Mouse (Mus musculus) kidney, adult 9 months (tissue): Measurements from ENCODE around the gene Atxn2.
"Not testable (repeated sequence)": the region's sequence is repeated elsewhere in the genome, so short reads cannot be mapped to it uniquely, and the experiment has no call there.

ENCODE experiments used
- DNase-seq: peaks from one replicate; pipeline ENCODE4 v3.0.0; 2022

Gene Atxn2

DNA sequence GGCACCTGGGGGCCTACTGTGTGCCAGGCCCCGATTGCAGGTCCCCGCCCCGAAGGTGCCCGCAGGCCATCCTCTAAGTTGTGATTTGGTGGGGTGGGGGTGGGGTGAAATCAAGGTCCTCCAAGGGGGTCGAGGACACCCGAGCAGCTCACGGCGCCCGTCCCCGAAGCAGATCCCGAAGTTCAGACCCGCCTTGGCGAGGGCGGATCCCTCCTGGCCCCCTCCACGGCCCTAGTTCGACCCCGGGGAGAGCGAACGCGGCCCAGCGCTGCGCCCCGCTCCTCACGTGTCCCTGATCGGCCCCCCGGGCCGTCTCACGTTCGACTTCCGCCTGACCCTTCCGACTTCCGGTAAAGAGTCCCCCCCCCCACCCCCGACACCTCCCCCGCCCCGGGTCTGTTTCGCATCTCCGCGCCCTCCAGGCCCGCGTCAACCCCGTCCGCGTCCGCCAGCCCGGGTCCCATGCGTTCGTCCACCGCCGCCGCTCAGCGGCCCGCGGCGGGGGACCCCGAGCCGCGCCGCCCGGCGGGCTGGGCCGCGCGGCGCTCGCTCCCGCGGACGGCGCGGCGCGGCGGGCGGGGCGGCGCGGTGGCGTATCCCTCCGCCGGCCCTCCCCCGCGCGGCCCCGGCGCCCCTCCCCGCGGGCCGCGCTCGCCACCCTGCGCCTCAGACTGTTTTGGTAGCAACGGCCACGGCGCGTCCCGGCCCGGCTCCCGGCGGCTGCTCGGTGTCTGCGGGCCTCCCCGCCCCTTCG lies at the start of gene Atxn2:
Atxn2 (plus strand) TSS at position 164 of the 754 bp plus-strand sequence.
- peak; percentile 85 for DNase-seq

DNA sequence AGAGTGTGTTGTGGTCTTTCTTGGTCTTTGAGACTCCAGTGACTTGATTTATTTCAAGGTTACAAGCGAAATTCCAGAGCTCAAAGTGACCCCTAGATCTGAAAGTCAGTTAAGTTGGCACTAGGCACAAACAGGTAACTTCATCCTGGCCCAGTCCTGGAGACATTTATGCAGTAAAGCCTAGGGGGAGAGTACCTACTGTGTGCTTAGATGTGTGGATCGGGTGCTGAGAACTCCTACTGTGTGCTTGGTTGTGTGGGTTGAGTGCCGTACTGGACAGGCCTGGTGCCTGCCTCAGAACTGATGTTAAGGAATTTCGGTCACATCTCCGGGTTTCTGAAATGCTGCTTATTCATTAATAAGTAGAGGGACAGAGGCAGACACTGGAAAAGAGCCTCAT lies 49.6 kb upstream of the Atxn2 start:
- no peak for DNase-seq

DNA sequence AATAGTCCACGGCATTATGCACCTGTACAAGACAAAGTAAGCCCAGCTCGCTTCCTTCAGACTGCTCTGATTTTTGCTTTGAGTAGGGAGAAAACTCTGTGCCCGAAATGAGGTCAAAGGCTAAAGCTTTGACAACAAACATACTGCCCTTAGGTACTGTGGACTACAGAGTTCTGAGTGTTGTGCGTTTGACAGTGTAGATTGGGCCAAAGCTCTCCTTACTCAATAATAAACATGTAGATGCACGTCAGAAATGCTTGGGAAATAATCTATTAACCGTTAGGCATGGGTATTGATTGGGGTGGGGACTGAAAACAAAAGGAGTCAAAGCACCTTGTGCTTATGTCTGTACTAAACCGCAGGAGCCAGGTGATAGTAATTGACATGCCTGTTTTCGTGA lies 47.7 kb upstream of the Atxn2 start:
- no peak for DNase-seq

DNA sequence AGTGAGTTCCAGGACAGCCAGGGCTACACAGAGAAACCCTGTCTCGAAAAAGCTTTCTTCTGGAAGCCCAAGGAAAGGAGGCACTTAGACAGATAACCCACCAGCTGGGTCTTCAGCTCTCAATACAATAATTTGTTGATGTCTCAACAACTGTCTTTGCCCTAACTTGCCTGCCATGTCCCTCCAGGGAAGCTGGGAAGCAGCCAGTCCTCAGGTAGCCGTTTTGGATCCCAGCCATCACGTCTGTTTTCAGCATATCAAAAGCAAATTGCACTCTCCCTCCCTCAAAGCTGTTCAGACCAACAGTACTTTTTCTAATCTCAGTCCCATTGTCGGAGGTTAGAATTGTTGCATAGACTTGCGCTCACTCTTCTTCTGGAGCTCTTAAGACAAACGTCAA lies 47.1 kb upstream of the Atxn2 start:
- no peak for DNase-seq

DNA sequence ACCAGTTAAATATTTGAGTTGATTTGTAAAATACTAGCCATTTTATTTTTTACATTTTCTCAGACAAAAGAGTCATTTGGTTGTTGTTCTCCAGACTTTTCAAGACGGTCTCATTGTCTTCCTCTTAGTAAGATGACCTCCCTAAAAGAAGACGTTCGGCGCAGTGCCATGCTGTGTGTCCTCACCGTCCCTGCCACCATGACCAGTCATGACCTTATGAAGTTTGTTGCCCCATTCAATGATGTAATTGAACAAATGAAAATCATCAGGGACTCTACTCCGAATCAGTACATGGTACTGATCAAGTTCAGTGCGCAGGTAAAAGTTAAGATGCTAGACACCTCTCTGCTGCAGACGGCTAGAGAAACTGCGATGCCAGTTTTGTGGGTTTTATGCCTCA lies 46.2 kb upstream of the Atxn2 start:
- DNase-seq, result no peak

DNA sequence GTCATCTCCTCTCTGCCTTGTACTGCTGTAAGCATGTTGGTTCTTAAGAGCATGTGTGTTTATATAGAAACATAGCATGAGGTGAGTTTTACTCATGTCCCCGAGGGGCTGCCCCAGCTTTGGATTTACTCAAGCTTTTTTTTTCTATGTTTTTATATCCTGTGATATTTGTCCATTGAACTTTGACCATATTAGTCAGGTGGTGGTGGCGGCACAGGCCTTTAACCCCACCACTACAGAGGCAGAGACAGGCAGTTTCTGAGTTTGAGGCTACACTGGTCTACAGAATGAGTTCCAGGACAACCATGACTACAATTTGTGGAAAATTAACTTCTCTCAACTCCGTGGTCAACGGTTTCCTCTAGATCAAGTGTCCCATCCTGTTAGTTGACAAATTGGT lies 44.1 kb upstream of the Atxn2 start:
- peak; percentile 78 for DNase-seq

DNA sequence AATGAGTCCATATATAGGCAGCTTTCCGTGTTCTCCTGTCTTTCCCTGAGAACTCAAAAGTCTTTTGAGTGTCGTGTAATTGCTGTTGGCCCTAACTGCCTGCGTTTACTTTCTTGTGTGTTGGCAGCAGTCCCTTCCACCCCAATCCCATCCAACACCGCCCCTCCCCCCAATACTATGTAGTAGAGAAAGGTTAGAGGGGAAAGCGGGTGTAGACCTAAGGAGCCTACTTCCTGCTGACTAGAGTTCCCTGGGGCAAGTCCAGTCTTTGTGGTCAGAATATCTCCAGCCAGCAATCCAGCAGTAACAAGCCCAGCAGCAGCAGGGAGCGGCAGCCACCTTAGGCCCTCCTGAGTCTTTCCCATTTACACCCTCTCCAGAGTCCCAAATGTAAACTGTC lies 42.7 kb upstream of the Atxn2 start:
- DNase-seq, result no peak

DNA sequence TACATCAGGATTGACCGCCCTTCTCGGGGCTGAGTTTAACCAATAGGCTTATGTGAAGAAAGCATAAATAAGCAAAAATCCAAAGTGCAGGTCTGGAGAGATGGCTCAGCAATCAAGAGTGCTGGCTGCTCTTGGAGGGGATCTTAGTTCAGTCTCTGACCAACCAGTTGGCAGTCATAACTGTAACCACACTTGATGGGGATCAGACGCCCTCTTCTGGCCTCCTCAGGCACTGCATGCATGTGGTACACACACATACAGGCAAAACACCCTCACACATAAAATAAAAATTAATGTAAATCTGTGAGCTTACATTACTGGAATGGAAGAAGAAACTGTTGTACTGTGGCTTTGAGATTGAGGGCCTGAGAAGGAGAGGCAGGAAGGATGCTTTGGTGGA lies 40.7 kb upstream of the Atxn2 start:
- peak; percentile 65 for DNase-seq

DNA sequence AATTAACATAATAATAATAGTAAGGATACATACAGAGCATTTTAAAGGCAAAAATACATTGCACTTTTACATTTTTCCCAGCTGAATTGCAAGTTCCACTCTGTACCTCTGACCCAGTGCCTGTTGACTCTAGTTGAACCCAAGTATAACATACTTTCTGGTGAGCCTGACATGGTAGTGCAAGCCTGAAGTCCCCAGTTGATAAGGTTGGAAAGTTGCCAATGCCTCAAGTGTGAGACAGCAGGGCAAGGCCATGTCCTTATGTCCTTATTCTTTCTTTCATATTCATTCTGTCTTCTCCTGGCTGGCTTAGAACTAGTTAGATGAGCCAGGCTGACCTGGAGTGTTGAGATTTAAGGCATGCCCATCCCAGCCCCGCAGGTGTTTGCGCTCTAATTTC lies 28.9 kb upstream of the Atxn2 start:
- no peak for DNase-seq

DNA sequence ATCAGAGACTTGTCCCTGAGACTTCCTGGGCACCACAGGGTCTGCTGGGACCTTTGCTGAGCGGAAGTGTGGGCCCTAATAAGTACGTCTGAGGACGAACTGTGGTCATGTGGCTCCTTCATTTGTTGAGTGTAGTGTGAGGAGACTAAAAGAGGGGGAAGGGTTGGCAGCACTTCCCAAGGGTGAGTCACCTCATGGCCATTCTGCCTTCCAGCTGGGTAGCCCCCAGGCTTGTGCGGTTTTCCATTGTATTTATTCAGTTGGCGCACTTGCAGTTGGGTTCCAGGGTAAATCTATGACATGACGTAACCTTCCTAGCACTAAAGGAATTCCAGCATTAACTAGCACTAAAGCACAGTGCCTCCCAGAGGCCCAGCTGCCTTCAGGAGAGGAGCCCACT lies 25.6 kb upstream of the Atxn2 start:
- no peak for DNase-seq

DNA sequence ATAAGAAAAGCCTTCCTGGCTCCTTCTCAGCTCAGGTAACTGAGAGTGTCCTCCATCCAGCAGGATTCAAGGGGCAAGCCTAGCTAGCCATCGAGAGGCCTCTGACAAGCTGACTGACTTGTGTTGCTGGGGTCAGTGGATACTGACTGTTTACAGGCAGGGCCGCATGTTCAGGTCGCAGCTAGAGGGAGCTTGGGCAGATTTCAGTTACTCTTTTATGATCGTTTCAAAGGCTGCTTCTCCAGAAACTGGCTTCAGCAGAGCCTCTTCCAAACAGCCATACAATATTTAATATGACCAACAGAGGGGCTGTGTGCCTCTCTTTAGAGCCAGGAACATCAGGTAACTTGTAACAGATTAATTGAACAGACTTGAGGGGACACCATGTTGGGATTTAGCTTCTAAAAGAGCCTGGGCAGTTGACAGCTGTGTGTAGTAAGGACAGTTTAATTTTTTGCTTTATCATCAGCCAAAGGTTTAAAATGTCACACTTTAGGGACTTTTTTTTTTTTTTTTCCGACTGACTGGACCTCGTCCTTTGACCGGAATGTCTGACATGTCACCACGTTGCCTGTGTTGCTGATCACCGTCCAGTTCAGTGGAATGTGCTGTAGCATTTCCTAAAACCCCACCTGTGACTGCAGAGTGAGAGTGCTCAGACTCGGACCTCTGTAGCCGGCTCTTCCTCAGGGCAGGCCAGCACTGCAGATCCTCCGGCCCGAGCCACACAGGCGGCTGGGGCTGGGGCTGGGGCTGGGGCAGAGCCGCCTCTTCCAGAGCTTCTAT lies 24.8 kb upstream of the Atxn2 start:
- DNase-seq, result peak; percentile 71

DNA sequence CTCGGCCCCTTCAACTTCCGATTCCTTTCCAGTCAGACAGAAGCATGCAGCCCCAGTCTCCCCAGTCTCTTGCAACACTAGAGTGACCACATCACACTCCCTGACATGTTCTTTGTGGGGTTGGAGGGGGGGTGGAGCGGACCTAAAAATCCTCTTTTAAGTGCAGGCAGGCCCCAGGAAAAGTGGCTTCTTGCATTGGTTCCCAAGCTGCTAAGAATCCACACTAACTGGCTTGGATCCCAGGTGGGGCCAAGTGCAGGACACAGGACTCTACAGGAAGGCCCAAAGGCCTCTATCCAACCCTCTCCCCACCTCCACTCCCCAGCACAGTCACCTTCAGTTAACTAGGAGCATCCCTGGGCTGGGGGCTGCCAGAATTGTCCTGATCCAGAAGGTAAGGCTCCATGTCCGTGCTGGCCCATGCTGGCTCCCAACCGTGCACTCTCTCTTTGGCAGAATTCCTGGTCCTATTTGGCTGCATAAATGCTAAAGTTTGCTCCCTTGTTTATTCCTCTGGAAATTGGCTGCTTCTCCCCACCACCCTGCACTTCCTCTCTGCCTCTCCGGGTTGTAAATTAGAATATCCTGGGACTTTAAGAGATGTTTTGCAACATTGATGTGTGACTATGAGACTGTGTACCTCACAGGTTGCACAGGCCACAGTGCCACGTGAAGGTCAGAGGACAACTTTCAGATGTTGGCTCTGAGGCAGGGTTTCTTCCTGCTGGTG lies 20.5 kb upstream of the Atxn2 start:
- peak; percentile 91 for DNase-seq

DNA sequence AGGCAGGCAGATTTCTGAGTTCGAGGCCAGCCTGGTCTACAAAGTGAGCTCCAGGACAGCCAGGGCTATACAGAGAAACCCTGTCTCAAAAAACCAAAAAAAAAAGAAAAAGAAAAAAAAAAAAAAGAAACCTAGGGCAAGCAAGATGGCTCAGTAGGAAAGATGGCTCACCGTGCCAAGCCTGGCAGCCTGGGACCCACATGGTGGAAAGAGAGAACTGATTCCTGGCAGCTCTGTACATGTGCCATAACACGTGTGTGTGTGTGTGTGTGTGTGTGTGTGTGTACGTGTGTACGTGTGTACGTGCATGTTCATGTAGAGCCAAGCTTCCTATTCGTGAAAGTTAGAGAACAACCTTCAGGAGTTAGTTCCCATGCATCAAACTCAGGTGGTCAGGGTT lies 19.7 kb upstream of the Atxn2 start:
- DNase-seq, result not testable (repeated sequence)

DNA sequence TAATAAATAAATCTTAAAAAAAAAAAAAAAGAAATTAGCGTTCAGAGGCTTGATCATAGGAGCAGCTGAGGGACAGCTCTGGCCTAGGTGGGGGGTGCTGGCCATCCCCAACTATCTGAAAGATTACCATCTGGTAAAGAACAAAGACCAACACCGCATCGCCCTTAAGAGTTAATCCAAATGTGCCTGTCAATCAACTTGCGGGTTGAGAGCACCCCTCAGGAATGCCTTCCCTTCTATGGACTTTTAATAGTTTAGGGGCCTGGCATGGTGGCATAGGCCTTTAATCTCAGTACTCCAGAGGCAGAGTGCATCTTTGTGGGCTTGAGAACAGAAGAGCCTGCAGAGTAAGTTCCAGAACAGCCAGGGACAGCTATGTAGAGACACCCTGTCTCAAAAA lies 18.2 kb upstream of the Atxn2 start:
- no peak for DNase-seq

DNA sequence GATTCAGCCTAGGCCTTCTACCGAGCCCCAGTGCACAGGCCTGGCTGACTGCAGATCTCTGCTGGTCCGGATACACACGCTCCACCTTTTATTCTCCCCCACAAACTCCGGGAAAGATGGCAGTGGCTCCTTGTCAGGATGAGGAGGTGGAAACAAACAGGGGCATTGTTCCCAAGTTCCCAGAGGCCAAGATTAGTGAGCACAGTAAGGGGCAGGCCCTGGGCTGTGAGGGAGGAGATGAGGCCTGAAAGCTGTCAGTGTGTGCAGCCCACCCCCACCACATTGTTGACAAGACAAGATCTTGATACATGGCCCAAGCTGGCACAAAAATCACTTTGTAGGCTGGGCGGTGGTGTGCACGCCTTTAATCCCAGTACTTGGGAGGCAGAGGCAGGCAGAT lies 14.4 kb upstream of the Atxn2 start:
- no peak for DNase-seq

DNA sequence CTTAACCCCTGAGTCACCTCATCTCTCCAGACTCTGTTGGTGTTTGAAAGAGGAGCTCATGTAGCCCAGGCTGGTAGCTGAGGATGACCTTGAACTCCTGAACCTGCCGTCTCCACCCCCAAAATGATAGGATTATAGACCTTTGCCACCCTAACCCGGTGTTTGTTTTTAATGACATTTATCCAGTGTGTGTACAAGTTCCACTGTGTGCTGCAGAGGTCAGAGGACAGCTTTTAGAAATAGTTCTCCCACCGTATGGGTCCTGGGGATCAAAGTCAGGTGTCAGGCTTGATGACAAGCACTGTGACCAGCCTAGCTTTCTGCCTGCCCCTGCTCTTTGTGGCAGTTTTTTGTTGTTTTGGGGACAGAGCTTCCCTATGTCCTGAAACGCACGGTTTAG lies 11.2 kb upstream of the Atxn2 start:
- no peak for DNase-seq

DNA sequence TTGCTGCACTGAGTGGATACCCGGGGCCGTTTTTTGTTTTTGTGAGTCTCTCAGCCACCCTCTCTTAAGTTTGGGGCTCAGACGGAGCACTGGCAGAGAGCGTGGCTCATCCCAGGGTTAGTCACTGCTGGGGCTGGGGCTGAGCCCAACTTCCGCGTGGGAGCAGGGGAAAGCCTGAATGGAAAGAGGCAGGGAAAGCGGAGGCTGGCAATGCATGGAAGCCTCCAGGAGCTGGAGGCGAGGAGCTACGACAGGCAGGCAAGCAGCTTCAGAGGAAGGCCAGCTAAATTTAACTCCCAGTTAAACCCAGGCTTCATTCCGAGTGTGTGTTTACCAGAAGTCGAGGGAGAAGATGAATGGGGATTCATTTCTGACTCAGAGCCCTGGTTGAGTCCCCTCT lies 10.6 kb upstream of the Atxn2 start:
- DNase-seq, result no peak

DNA sequence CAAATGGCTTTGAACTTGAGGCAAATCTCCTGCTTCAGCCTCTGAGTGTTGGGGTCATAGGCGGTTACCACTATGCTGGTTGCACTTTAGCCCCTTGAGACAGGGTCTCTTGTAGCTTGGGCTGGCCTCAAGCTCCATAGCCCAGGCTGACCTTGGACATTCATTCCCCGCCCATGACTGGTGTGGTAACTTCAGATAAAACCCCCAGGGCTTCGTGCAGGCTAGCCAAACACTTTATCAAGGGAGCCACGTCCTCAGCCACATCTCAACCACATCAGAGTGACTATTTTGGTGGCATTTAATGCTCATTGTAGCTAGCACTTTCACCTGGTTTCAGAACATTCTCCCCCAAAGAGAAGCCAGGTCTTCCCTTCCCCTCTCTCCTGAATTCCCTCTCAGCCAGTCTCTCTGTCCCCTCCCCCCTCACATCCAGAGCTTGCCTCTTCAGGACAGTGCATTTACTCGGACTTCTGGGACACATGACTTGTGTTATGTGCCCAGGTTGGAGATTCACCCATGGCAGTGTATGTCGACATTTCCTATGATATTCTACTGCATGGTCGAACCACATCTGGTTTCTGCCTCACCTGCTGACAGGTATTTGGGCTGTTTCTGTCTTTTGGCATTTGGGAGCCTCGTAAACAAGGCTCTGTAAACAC lies 9.9 kb upstream of the Atxn2 start:
- no peak for DNase-seq

DNA sequence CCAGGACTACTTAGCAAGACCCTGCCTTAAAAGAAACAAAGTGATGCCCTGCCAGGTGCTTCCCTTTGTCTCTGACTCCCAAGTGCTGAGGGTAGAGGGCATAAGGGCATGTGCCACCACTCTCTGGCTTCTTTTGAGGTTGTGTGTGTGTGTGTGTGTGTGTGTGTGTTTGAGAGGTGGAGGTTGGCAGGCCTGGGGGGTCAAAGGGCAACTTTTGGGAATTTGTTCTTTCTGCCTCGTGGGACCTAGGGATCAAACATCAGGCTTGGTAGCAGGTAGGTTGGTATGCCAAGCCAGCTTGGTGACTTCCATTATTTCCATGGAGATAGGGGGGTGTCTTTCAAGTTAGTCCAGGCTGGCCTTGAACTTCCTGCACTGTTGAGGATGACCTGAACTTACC lies 7.8 kb upstream of the Atxn2 start:
- DNase-seq, result peak; percentile 91

DNA sequence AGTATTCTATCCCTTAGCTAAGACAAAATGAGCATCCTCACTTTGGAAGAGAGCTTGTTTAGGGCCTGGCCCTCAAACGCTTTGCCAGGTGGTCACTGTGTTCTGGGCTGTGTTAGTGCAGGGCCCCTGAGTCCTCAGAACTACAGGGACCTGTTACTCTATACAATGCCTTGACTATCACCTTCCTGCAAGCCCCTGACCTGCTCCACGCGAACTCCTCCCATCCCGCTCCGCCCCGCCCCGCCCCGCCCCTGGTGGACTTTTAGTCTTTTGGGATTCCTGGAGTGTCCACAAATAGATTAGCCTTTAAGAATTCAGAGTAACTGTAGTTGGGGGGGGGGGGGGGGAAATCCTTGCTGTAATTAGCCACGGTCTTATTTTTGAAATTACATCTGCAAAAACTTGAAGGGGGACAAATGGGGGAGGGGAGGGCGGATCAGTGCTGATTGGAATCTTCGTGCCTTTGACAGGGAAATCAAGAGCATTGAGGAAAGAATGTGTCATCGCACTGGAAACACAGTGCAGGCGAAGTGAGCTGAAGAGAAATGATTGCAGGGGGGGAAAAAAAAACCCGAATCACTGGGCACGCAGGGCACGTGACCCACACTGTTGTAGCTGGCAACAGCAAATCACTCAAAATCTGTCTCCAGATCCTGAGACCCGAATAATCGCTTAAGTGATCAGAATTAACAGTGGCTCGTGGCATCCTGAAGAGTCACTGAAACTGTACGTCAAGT lies 6.5 kb upstream of the Atxn2 start:
- peak; percentile 58 for DNase-seq

DNA sequence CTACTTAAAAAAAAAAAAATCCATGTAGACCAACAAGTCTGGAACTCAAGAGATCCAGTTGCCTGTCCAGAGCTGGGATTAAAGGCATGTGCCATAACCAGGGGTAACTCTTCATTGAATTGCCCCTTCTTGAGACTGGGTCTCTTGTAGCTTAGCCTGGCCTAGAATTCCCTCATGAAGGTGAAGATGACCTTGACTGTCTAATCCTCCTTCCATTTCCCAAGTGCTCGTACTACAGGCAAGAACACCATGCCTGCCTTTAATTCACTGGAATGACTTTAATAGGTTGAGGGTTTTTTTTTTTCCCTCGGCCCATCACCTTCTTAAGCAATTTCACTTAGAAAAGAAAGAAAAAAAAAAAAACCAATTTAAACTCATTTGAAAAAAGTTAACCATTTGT lies 735 bp upstream of the Atxn2 start:
- no peak for DNase-seq

DNA sequence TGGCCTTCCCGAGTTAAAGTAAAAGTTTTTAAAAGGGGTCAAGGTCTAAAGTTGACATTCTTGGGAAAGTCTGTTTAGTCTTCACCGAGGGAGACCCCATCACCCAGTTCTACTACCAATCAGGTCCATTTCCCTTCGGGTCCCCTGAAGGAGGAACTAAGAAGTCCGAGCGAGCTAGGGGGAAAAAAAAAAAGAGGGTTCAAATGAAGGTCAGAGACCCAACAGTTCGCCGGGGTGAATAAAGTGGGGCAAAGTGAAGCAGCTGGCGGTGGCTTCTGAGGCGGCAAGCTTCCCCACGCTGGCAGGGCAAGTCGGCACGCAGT lies 325 bp upstream of the Atxn2 start:
- peak; percentile 78 for DNase-seq

DNA sequence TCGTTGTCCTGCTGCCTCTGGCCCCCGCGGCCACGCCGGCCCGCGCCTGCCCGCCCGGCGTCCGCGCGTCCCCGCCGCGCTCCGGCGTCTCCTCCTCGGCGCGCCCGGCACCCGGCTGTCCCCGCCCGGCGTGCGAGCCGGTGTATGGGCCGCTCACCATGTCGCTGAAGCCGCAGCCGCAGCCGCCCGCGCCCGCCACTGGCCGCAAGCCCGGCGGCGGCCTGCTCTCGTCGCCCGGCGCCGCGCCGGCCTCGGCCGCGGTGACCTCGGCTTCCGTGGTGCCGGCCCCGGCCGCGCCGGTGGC lies 743 bp downstream of the Atxn2 start:
- DNase-seq, result no peak
